Mouse (Mus musculus) lung, postnatal 25 days (tissue): ENCODE measurements at regions not wholly inside any gene's neighbourhood (a gene's known extent, or its start where the extent isn't known, plus 50 kb on each side); places are given as distances from the start of the nearest gene placed in this dataset.

ENCODE experiments used
- DNase-seq: peaks from one replicate; pipeline ENCODE4 v3.0.0; 2022; ENCODE audit warnings: low spot score

- no peak for DNase-seq
Measured at GRCm38 (mm10) chr11:22644010-22644625, 132.2 kb downstream of the Tmem17 start.

DNA sequence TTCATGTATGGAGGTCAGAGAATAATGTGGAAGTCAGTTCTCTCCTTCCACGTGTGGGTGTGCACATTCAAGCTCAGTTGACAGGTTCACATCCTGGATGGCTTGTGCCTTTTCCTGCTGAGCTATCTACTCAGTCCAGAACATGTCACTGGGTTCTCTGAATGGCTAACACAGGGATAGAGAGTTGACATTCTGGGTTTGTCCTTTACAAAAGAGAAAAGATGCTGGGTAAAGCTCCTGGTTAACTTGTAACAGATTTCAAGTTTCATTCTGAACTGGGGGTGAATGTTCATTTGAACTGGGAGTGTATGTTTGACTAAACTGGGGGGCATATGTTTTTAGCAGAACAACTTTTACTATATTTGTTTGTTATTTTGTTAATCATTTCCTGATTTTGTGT lies 133.0 kb downstream of the Tmem17 start:
- DNase-seq = no peak

DNA sequence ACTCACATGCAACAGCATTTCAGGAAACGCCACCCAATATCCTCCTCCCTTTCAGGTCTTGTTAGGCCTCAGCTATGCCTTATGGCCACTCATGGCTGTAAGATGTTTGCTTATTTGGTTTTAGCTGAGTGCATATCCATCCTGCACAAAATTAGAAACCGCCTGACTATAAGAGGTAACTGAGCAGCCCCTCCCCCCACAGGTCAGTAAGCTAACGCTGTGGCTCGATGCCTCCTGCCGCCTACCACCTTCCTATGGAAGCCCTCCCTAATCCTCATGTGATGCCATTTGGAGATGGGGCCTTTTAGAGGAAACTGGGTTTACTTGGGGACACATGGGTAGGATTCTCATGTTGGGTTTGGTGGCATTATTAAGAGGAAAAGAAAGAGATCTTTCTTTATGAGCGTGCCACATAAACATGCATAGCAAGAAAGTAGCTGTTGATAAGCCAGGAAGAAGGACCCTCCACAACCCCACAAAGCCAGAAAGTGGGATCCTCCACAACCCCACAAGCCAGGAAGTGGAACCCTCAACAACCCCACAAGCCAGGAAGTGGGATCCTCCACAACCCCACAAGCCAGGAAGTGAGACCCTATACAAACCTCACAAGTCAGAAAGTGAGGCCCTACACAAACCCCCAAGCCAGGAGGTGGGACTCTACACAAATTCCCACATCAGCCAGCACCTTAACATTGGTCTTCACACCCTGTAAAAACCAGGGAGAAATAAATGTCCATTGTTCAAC lies 134.5 kb downstream of the Tmem17 start:
- no peak for DNase-seq

DNA sequence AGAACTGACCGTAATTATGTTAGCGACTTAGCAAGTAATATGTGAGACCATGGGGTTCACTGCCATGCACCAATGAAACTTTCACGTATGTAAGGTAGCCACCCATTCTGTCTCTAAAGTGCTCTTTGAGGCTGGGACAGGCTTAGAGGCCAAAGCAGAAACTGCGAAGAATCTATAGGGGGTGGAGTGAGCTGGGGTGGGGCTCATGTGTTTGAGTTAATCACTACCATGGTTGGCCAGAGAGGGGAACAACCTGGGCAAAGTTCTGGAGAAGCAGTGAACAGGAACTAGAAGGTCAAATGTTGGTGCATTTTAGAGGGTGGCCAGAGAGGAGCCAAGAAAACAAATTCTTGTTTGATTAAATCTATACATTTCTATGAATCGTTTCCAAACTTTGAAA lies 136.4 kb downstream of the Tmem17 start:
- no peak for DNase-seq

DNA sequence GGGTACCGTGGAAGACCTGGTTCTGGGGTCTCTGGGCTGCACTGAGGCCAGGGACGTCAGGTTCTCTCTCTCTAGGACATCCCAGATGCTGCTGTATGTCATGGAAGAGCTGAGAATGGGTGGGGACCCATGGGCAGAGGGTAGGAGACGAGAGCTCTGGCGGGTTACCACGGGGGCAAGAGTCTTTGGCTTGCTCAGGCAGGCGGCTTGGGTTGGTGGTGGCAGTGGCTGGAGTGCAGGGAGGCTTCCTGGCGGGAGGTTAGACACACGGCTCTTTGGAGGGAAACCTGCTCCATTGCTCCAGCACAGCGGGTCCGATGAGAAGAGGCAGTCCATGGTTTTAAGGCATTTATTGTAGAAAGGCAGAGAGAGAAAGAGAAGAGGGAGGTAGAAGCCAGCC lies 138.9 kb downstream of the Tmem17 start:
- no peak for DNase-seq

GRCm38 (mm10) chr11:22651313-22651712 lies 139.4 kb downstream of the Tmem17 start:
- DNase-seq = no peak

GRCm38 (mm10) chr11:22651911-22652310 lies 140.0 kb downstream of the Tmem17 start:
- no peak for DNase-seq

- no peak for DNase-seq
Measured at GRCm38 (mm10) chr11:22652931-22653330, 141.0 kb downstream of the Tmem17 start.

GRCm38 (mm10) chr11:22653366-22653765 lies 141.5 kb downstream of the Tmem17 start:
- DNase-seq = no peak

GRCm38 (mm10) chr11:22657635-22658034 lies 145.7 kb downstream of the Tmem17 start:
- DNase-seq = no peak

GRCm38 (mm10) chr11:22661072-22661471 lies 149.2 kb downstream of the Tmem17 start:
- DNase-seq = no peak

- no peak for DNase-seq
Measured at GRCm38 (mm10) chr11:22661713-22662551, 150.0 kb downstream of the Tmem17 start.

DNA sequence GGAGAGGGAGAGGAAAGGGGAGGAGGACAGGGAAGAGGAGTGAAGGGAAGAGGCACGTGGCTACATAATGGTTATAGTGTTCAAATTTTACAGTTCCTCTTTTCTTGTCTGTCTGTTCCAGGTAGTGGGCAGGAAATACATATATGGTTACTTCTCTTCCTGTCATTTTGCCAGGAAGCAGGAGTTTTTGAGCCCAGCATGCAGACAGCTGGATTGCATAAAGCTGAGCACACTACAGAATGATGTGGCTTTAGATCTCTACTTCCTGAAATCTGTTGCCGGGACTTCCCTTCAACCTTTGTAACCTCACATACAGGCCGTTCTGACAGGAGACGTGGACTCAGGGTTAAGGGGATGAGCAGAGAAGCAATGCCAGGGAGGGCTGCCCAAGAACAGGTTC lies 154.1 kb downstream of the Tmem17 start:
- DNase-seq = peak; percentile 26

- DNase-seq = no peak
Measured at GRCm38 (mm10) chr11:22666378-22666777, 154.5 kb downstream of the Tmem17 start.

DNA sequence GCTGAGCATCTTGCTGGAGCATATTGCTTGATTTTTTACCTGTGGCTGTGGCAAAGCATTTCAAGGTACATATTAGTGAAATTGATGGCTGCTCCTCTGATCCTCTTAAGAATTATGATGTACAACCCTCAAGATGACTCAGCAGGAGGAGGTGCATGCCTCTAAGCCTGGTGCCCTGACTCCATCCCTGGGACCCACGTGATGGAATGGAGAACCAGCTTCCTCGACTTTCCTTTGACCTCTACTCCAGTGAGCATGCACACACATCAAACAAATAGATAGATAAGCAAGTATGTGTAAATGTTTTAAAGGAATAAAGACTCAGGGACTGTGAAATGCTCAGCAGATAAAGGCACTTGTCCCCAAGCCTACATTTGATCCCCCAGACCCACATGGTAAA lies 156.3 kb downstream of the Tmem17 start:
- DNase-seq = no peak

GRCm38 (mm10) chr11:22669267-22669666 lies 157.4 kb downstream of the Tmem17 start:
- peak; percentile 22 for DNase-seq

GRCm38 (mm10) chr11:22671791-22672490 lies 160.1 kb downstream of the Tmem17 start:
- no peak for DNase-seq

DNA sequence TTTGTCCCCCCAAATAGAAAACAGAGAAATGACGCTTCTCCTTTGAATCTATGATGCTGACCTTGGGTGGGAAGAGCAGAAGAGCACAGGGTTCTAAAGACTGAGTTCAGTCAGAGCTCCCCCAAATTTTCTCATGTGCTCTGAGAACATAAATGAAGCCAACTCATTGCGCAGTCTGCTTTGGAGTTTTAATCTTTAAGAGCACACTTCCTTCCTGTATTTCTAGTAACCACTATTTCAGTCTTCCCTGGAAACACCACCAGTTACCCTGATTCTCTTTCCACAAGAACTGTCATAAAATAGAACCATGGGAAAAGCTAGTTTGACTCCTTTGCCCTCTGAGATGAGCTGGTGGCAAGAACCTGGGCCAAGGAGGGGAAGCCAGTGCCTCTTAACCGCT lies 163.2 kb downstream of the Tmem17 start:
- DNase-seq = no peak

DNA sequence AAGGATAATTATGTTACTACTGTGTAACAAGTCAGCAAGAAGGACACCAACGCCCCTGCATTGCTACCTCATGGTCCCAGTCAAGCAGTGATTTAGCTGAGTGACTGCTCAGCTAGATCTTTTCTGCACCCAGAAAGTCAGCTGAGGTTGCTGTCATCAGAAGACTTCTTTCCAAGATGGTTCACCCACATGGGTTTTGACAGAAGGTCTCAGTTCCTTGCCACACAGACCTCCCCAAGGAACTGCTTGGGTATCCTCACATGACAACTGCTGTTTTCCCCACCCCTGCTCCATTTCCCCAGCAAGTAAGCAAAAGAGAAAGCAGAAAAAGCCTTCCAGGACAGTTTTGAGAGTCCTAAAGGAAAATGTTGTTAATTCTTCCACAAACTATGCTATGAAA lies 163.9 kb downstream of the Tmem17 start:
- DNase-seq = no peak

GRCm38 (mm10) chr11:22677337-22677736 lies 165.4 kb downstream of the Tmem17 start:
- peak; percentile 30 for DNase-seq

DNA sequence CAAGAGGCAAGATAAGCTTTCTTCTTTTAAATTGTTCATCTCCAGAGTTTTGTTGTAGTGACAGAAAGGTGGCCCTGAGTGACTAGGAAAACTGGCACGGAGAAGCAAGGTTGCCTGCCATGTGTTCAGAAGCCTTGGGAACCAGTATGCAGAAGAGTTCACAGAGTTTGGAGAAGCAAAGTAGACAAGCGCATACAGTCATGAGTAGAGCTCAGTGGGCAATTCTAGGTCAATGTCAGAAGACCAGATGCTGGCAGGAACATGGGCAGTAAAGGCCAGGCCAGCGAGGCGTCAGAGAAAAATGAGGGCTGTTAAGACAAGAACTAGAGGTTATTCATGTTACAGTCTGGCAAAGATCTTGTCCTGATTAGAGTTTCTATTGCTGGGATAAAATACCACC lies 172.7 kb downstream of the Tmem17 start:
- DNase-seq = no peak

GRCm38 (mm10) chr11:22690829-22691228 lies 169.9 kb downstream of the B3gnt2 start:
- DNase-seq = no peak
